31 mouse cellular contexts compared by ENCODE assay signal in the genomic region with DNA sequence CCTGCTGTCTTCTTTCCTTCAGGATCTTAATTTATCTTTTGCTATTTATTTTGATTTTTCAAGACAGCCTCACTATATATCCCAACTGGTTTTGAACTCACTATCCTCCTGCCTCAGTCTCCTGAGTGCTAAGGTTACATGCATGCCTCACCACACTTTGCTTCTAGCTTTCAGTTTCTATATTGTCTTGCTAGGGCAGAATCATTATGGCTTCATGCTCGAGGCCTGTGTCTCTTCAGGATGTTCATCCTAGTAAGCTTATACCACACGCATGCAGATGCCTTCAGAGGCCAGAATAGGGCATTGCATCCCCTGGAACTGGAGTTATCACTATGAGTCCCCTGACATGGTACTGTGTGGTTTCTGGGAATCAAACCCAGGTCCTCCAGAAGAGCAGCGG. TPM values are rescaled to one million over a fixed set of nuclear protein-coding genes. Genes with fewer than 3 reads are reported as not detected.
DNase-seq lines count a peak whose midpoint lies in the region; ATAC-seq and TF ChIP-seq lines count a peak whose summit lies in the region.
"Had no signal": no experiment of that assay in that cellular context is flagged by ENCODE, and none has a peak within 500 bp of the region (broad histone marks: within the 10 kb centered on the region; RNA-seq: fewer than 3 reads in every experiment).

No protein-coding gene starts in this region.

- WGBS in kidney, adult 2 months, result 74% methylated on average over 3 of the region's 3 CpGs

- H3K27ac ChIP-seq in kidney, adult 2 months (ENCODE audit: insufficient read depth, low read depth, low read length), result no peak overlapping the region
- H3K27ac ChIP-seq: embryonic facial prominence, embryonic 12.5 days; embryonic facial prominence, embryonic 15.5 days; gastrocnemius, adult 2 months; heart, adult 2 months; heart, embryonic 10.5 days; hindbrain, embryonic 10.5 days; hindbrain, embryonic 13.5 days had no signal

- peak; percentile 8 for DNase-seq in 416B (ENCODE audit: low read depth)
- DNase-seq in induced T-regulatory cell, adult 2 months (ENCODE audit: low read depth), result peak; percentile 42
- no peak for DNase-seq in cerebellum, adult 8-10 months
- DNase-seq in adrenal gland, adult 8-10 months, result no peak
- DNase-seq in kidney, adult 2 months, result no peak
- DNase-seq in heart, adult 11 months, result no peak
- DNase-seq: adrenal gland, adult 2 months; adrenal gland, postnatal 25 days; cerebellum, adult 11-12 months; cerebellum, adult 9-10 months; cerebellum, postnatal 14 days; forebrain, postnatal 0 days; gastrocnemius, adult 2 months; gastrocnemius, postnatal 14 days; heart, adult 2 months; heart, postnatal 36 days had no signal

- H3K4me1 ChIP-seq in kidney, adult 2 months (ENCODE audit: control insufficient read depth, insufficient read depth, low read length), result no peaks in the 10 kb centered on the region
- H3K4me1 ChIP-seq: embryonic facial prominence, embryonic 12.5 days; embryonic facial prominence, embryonic 15.5 days; heart, embryonic 10.5 days; hindbrain, embryonic 10.5 days; hindbrain, embryonic 13.5 days had no signal

- peak; percentile 68 for ATAC-seq in activated CD4-positive, CD25-positive, alpha-beta regulatory T cell, adult 4 months
- 0 out of 2 replicates have a peak, but pooled peaks have one; percentile 19 for ATAC-seq in monocyte, adult 5-6 weeks (replicated peaks; ENCODE audit: insufficient number of reproducible peaks, low FRiP score, low TSS enrichment, poor library complexity, severe bottlenecking)
- ATAC-seq: forebrain, embryonic 14.5 days; forebrain, postnatal 0 days; hindbrain, embryonic 16.5 days; intestine, postnatal 0 days had no signal

- TF ChIP-seq CTCF in kidney, adult 2 months (conservative IDR thresholded peaks at IDR 0.05; ENCODE audit: insufficient read depth, insufficient read length, low read depth, low read length), result no peak

- no peaks in the 10 kb centered on the region for H3K36me3 ChIP-seq in kidney, adult 2 months (ENCODE audit: control insufficient read depth, insufficient read depth, low read length)
- H3K36me3 ChIP-seq: embryonic facial prominence, embryonic 12.5 days; embryonic facial prominence, embryonic 15.5 days; heart, embryonic 10.5 days; hindbrain, embryonic 10.5 days; hindbrain, embryonic 13.5 days had no signal

- TF ChIP-seq POLR2A in kidney, adult 2 months (IDR thresholded peaks at IDR 0.05; ENCODE audit: low read depth, low read length), result no peak

- no peak overlapping the region for H3K4me3 ChIP-seq in kidney, adult 2 months (ENCODE audit: insufficient read depth, low read depth, low read length)
- H3K4me3 ChIP-seq: embryonic facial prominence, embryonic 12.5 days; embryonic facial prominence, embryonic 15.5 days; gastrocnemius, adult 2 months; heart, adult 2 months; heart, embryonic 10.5 days; hindbrain, embryonic 10.5 days; hindbrain, embryonic 13.5 days had no signal

- H3K27me3 ChIP-seq in kidney, adult 2 months (replicated peaks; ENCODE audit: control insufficient read depth, insufficient read depth, low read length), result no peaks in the 10 kb centered on the region
- H3K27me3 ChIP-seq: embryonic facial prominence, embryonic 12.5 days; hindbrain, embryonic 13.5 days had no signal

RNA-seq across cellular contexts. Expression of gene Ccr6, which starts 19.1 kb away (rescaled TPM):
- polyA plus RNA-seq in activated CD4-positive, CD25-positive, alpha-beta regulatory T cell, adult 4 months (2017; shearing (Covaris generic)), result 10 to 100 TPM; 90.9 to 94.0 TPM
- 8.5 to 10.9 TPM (median 9.5 TPM) in 3 replicates for total RNA-seq in monocyte, adult 5-6 weeks (2017)
- total RNA-seq in adrenal gland, adult 8-10 months (2022), result under 1 TPM in 1 of 4 experiments, not detected in 3; 1.00 TPM
- 0.08 and 2.2 TPM in 2 replicates for polyA plus RNA-seq in kidney, adult 2 months (2012; rRNA removed)
- total RNA-seq: adrenal gland, adult 2 months; adrenal gland, postnatal 25 days; forebrain, postnatal 0 days; gastrocnemius, adult 2 months; gastrocnemius, postnatal 14 days; gastrocnemius, postnatal 4 days; heart, adult 2 months; heart, postnatal 36 days had no signal
- polyA plus RNA-seq: brain, embryonic 14.5 days; embryonic facial prominence, embryonic 12.5 days; embryonic facial prominence, embryonic 15.5 days; forebrain, embryonic 11.5 days; forebrain, embryonic 14.5 days; forebrain, postnatal 0 days; heart, embryonic 10.5 days; heart, embryonic 14.5 days; heart, postnatal 0 days; hindbrain, embryonic 10.5 days; hindbrain, embryonic 13.5 days; hindbrain, embryonic 16.5 days had no signal

RNA-seq across cellular contexts. Expression of gene Mpc1, which starts 27.8 kb away (rescaled TPM):
- 100 to 1,000 TPM; 223 to 231 TPM for polyA plus RNA-seq in activated CD4-positive, CD25-positive, alpha-beta regulatory T cell, adult 4 months (2017; shearing (Covaris generic))
- 48.2 to 112 TPM (median 78.5 TPM) in 3 replicates for total RNA-seq in monocyte, adult 5-6 weeks (2017)
- total RNA-seq in adrenal gland, adult 8-10 months (2022), result 100 to 1,000 TPM; 122 to 221 (median 169) TPM
- polyA plus RNA-seq in kidney, adult 2 months (2012; rRNA removed), result 519 and 608 TPM in 2 replicates

RNA-seq across cellular contexts. Expression of gene Sft2d1, which starts 56.0 kb away (rescaled TPM):
- 100 to 1,000 TPM; 122 to 128 TPM for polyA plus RNA-seq in activated CD4-positive, CD25-positive, alpha-beta regulatory T cell, adult 4 months (2017; shearing (Covaris generic))
- total RNA-seq in monocyte, adult 5-6 weeks (2017), result 69.2 to 137 TPM (median 73.1 TPM) in 3 replicates
- 10 to 100 TPM; 42.0 to 50.0 (median 45.0) TPM for total RNA-seq in adrenal gland, adult 8-10 months (2022)
- 70.2 and 76.1 TPM in 2 replicates for polyA plus RNA-seq in kidney, adult 2 months (2012; rRNA removed)

Comparison
In these comparisons a context has a peak if more than half of its experiments do, and no peak if none do; other contexts are left out.
1. DNase-seq: peak in 416B (single experiment) and induced T-regulatory cell, adult 2 months (single experiment); none in cerebellum, adult 8-10 months (single experiment), adrenal gland, adult 8-10 months (single experiment), kidney, adult 2 months (single experiment) and heart, adult 11 months (single experiment).